Mouse (Mus musculus): ENCODE data around the gene Ficd. TPM values are rescaled to one million over a fixed set of nuclear protein-coding genes. Genes with fewer than 3 reads are reported as not detected.
A peak's percentile ranks its signal among the peaks of the same experiment; 100 is the strongest.

The Ficd gene
- polyA plus RNA-seq, 1 experiment: 15.3 TPM

GRCm38 (mm10) chr5:113731174-113731573 is 4.4 kb upstream of the Ficd start:
- DNase-seq: peak; percentile 39 to 47
- TF ChIP-seq CTCF (IDR thresholded peaks at IDR 0.05; ENCODE audit: borderline replicate concordance, insufficient read depth, low read depth, low read length) (no peak), POLR2A (IDR thresholded peaks at IDR 0.05; ENCODE audit: borderline replicate concordance, insufficient read depth, low read length) (no peak)
- no peaks in the 10 kb centered on the region for H3K27me3 ChIP-seq (ENCODE audit: control insufficient read depth, insufficient read depth, low read length)
- peak overlapping the region; percentile 83 for H3K27ac ChIP-seq (ENCODE audit: insufficient read depth, low read length)
- WGBS: 28% methylated on average over 7 of the region's 7 CpGs
- peaks cover 26% of the 10 kb centered on the region for H3K4me1 ChIP-seq (ENCODE audit: control insufficient read depth, insufficient read depth, low read length)
- no peak overlapping the region for H3K4me3 ChIP-seq (replicated peaks; ENCODE audit: insufficient read depth, low read depth, low read length)

DNA sequence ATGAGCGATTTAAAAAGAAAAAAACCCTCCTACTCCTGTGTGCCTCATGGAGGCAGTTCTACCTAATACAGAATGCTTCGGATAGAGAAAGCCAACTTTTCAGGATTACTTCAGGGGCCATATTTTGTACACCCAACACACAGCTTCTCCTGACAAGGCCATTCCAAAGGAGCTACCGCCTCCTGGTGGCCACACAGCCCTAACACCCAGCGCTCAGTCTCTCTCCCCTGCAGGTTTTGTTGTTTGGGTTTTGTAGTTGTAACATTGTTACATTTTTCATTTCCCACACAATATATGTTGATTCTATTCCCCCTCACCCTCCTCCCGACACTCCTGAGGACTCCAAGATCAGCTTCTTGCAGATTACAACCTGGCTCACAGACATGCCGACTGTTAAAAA is 3.4 kb upstream of the Ficd start:
- TF ChIP-seq CTCF (IDR thresholded peaks at IDR 0.05; ENCODE audit: borderline replicate concordance, insufficient read depth, low read depth, low read length) (peak; percentile 91), POLR2A (IDR thresholded peaks at IDR 0.05; ENCODE audit: borderline replicate concordance, insufficient read depth, low read length) (no peak)
- peak; percentile 67 to 75 for DNase-seq
- Histone ChIP-seq H3K27ac (ENCODE audit: insufficient read depth, low read length) (no peak overlapping the region), H3K4me1 (ENCODE audit: control insufficient read depth, insufficient read depth, low read length) (peaks cover 28% of the 10 kb centered on the region), H3K4me3 (replicated peaks; ENCODE audit: insufficient read depth, low read depth, low read length) (no peak overlapping the region), H3K27me3 (ENCODE audit: control insufficient read depth, insufficient read depth, low read length) (no peaks in the 10 kb centered on the region)
- 37% methylated on average over 6 of the region's 6 CpGs for WGBS

DNA sequence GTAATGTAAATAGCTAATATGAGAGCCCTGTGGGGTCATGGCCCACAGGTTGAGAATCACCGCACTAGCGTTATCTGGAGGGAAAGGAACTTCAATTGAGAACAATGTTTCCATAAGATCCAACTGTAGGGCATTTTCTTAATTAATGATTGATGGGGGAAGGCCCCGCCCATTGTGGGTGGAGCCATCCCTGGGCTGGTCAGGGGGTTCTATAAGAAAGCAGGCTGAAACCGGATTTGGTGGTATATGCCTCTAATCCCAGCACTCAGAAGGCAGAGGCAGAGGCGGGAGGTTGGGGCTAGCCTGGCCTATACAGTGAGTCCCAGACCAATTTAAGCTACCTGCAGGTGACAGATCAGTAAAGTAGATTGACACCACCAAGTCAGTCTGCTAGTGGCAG is 1.2 kb upstream of the Ficd start:
- no peak for DNase-seq
- peaks cover 25% of the 10 kb centered on the region for H3K4me1 ChIP-seq (ENCODE audit: control insufficient read depth, insufficient read depth, low read length)
- TF ChIP-seq CTCF (IDR thresholded peaks at IDR 0.05; ENCODE audit: borderline replicate concordance, insufficient read depth, low read depth, low read length) (no peak), POLR2A (IDR thresholded peaks at IDR 0.05; ENCODE audit: borderline replicate concordance, insufficient read depth, low read length) (no peak)
- H3K27ac ChIP-seq (ENCODE audit: insufficient read depth, low read length): peak overlapping the region; percentile 67; the same call in 1 of the 2 replicates
- no peak overlapping the region for H3K4me3 ChIP-seq (replicated peaks; ENCODE audit: insufficient read depth, low read depth, low read length)
- H3K27me3 ChIP-seq (ENCODE audit: control insufficient read depth, insufficient read depth, low read length): no peaks in the 10 kb centered on the region
- WGBS: 71% methylated on average over 5 of the region's 5 CpGs

DNA sequence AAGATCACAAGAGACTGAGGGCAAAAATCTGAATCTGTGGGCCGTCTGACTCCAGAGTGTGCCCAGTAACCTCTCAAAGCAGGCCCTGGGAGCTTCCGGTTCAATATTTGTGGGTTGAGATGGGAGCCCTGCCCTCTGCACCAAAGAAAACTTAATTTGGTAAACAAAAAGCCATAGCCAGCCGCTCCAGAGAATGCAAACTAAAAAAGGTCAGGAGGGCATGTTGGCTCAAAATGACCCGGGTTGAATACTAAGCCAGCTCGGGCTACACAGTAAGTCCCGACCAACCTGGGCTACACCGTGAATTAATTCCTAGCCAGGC is 619 bp upstream of the Ficd start:
- Histone ChIP-seq H3K4me3 (replicated peaks; ENCODE audit: insufficient read depth, low read depth, low read length) (peak overlapping the region; percentile 49), H3K27me3 (ENCODE audit: control insufficient read depth, insufficient read depth, low read length) (no peaks in the 10 kb centered on the region), H3K4me1 (ENCODE audit: control insufficient read depth, insufficient read depth, low read length) (peaks cover 24% of the 10 kb centered on the region), H3K27ac (ENCODE audit: insufficient read depth, low read length) (peak overlapping the region; percentile 67)
- no peak for DNase-seq
- WGBS: 29% methylated on average over 7 of the region's 7 CpGs
- no peak for TF ChIP-seq CTCF (IDR thresholded peaks at IDR 0.05; ENCODE audit: borderline replicate concordance, insufficient read depth, low read depth, low read length)
- TF ChIP-seq POLR2A (IDR thresholded peaks at IDR 0.05; ENCODE audit: borderline replicate concordance, insufficient read depth, low read length): no peak

DNA sequence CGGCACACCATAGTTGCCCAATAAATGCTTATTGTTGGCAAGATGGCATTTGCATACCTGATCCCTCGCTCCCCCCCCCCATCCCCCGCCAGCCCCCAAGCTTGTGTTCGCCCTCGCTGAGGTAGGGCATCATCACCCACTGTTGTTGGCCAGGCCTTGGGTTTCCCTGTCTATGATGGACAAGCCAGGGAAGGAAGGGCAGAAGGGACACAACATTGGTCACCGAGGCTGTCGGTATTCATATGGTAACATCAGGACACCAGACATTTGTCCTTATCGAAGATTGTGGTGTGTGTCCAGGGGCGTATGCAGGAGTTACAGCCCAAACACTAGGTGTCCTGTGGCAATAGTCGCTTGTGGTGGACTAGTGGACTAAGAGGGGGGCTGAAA is 505 bp downstream of the Ficd start:
- peak overlapping the region; percentile 74; the same call in 1 of the 2 replicates for H3K27ac ChIP-seq (ENCODE audit: insufficient read depth, low read length)
- no peak for DNase-seq
- peak overlapping the region; percentile 85 for H3K4me3 ChIP-seq (replicated peaks; ENCODE audit: insufficient read depth, low read depth, low read length)
- 1% methylated on average over 10 of the region's 10 CpGs for WGBS
- TF ChIP-seq POLR2A (IDR thresholded peaks at IDR 0.05; ENCODE audit: borderline replicate concordance, insufficient read depth, low read length): no peak
- TF ChIP-seq CTCF (IDR thresholded peaks at IDR 0.05; ENCODE audit: borderline replicate concordance, insufficient read depth, low read depth, low read length): no peak
- peaks cover 13% of the 10 kb centered on the region for H3K4me1 ChIP-seq (ENCODE audit: control insufficient read depth, insufficient read depth, low read length)
- H3K27me3 ChIP-seq (ENCODE audit: control insufficient read depth, insufficient read depth, low read length): no peaks in the 10 kb centered on the region

GRCm38 (mm10) chr5:113736522-113737164 is 1.0 kb downstream of the Ficd start:
- Histone ChIP-seq H3K4me1 (ENCODE audit: control insufficient read depth, insufficient read depth, low read length) (peaks cover 11% of the 10 kb centered on the region), H3K27ac (ENCODE audit: insufficient read depth, low read length) (peak overlapping the region; percentile 74; the same call in 1 of the 2 replicates), H3K4me3 (replicated peaks; ENCODE audit: insufficient read depth, low read depth, low read length) (peak overlapping the region; percentile 85), H3K27me3 (ENCODE audit: control insufficient read depth, insufficient read depth, low read length) (no peaks in the 10 kb centered on the region)
- no peak for TF ChIP-seq POLR2A (IDR thresholded peaks at IDR 0.05; ENCODE audit: borderline replicate concordance, insufficient read depth, low read length)
- no peak for TF ChIP-seq CTCF (IDR thresholded peaks at IDR 0.05; ENCODE audit: borderline replicate concordance, insufficient read depth, low read depth, low read length)
- 18% methylated on average over 15 of the region's 15 CpGs for WGBS
- peak in 1 of 2 experiments; percentile 36 for DNase-seq

DNA sequence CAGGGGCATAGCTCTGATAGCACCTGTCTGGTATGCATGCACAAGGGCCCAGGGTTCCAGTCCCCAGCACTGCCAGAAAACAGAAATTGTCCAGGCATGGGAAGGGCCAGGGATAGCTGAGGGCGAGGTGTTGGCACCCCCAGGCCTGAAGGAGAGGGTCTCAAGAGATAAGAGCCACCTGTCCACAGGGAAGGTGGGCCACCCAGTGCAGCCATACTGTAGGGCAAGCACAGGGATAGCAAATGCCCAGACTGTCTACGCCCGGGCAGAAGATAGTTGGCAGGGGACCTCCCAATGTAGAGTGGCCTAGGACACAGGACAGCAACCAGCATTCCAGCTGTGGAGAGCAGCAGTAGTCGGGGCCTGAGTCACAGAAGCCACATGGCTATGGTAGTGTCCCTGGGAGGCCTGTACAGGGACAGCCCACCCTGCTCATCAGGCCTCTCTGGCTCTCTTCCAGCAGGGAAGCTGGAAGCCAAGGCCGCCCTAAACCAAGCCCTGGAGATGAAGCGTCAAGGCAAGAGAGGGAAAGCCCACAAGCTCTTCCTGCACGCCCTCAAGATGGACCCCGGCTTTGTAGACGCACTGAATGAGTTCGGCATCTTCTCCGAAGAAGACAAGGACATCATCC is 2.1 kb downstream of the Ficd start:
- TF ChIP-seq POLR2A (IDR thresholded peaks at IDR 0.05; ENCODE audit: borderline replicate concordance, insufficient read depth, low read length) (no peak), CTCF (IDR thresholded peaks at IDR 0.05; ENCODE audit: borderline replicate concordance, insufficient read depth, low read depth, low read length) (no peak)
- no peaks in the 10 kb centered on the region for H3K27me3 ChIP-seq (ENCODE audit: control insufficient read depth, insufficient read depth, low read length)
- 77% methylated on average over 11 of the region's 11 CpGs for WGBS
- H3K4me1 ChIP-seq (ENCODE audit: control insufficient read depth, insufficient read depth, low read length): peaks cover 11% of the 10 kb centered on the region
- no peak overlapping the region for H3K27ac ChIP-seq (ENCODE audit: insufficient read depth, low read length)
- H3K4me3 ChIP-seq (replicated peaks; ENCODE audit: insufficient read depth, low read depth, low read length): no peak overlapping the region
- DNase-seq: peak in 1 of 2 experiments; percentile 25

GRCm38 (mm10) chr5:113747629-113748028 is 12.0 kb downstream of the Ficd start:
- DNase-seq: no peak
- Histone ChIP-seq H3K4me1 (ENCODE audit: control insufficient read depth, insufficient read depth, low read length) (peaks cover 31% of the 10 kb centered on the region), H3K4me3 (replicated peaks; ENCODE audit: insufficient read depth, low read depth, low read length) (no peak overlapping the region), H3K27me3 (ENCODE audit: control insufficient read depth, insufficient read depth, low read length) (no peaks in the 10 kb centered on the region), H3K27ac (ENCODE audit: insufficient read depth, low read length) (no peak overlapping the region)
- WGBS: 86% methylated on average over 5 of the region's 5 CpGs
- no peak for TF ChIP-seq POLR2A (IDR thresholded peaks at IDR 0.05; ENCODE audit: borderline replicate concordance, insufficient read depth, low read length)
- TF ChIP-seq CTCF (IDR thresholded peaks at IDR 0.05; ENCODE audit: borderline replicate concordance, insufficient read depth, low read depth, low read length): peak; percentile 36; the same call in 1 of the 2 replicates
